In genomic region chr2:25195211-25196156, GRCm38 (mm10) we compare ENCODE assay signal across 8 mouse cellular contexts. TPM values are rescaled to one million over a fixed set of nuclear protein-coding genes. Genes with fewer than 3 reads are reported as not detected.
DNase-seq lines count a peak whose midpoint lies in the region; ATAC-seq and TF ChIP-seq lines count a peak whose summit lies in the region.

No protein-coding gene starts in this region.

- intact Hi-C loops in heart, postnatal 14 days (cut with DNase I) = loop anchor here (2.0 to 5.0 kb wide), 2 partner anchors 59 to 137 kb away; partner anchors contain the start of genes Man1b1 and Tmem203

- H3K9ac ChIP-seq in forebrain, embryonic 12.5 days = no peak overlapping the region
- no peak overlapping the region for H3K9ac ChIP-seq in forebrain, postnatal 0 days

- peaks cover 38% of the 10 kb centered on the region for H3K27me3 ChIP-seq in forebrain, embryonic 12.5 days
- H3K27me3 ChIP-seq in forebrain, postnatal 0 days (ENCODE audit: insufficient read depth, low read length) = peaks cover 6% of the 10 kb centered on the region; the same call in 1 of the 2 replicates

- WGBS in forebrain, embryonic 12.5 days = 22% methylated on average over 55 of the region's 55 CpGs
- 28% methylated on average over 55 of the region's 55 CpGs for WGBS in forebrain, postnatal 0 days

- no peak for TF ChIP-seq CTCF in forebrain, postnatal 0 days (IDR thresholded peaks at IDR 0.05; ENCODE audit: low read depth)

- H3K9me3 ChIP-seq in forebrain, embryonic 12.5 days = no peaks in the 10 kb centered on the region
- no peaks in the 10 kb centered on the region for H3K9me3 ChIP-seq in forebrain, postnatal 0 days (ENCODE audit: low read length)

- peaks cover 25% of the 10 kb centered on the region for H3K36me3 ChIP-seq in forebrain, embryonic 12.5 days (replicated peaks)
- peaks cover 27% of the 10 kb centered on the region for H3K36me3 ChIP-seq in forebrain, postnatal 0 days (ENCODE audit: insufficient read depth)

- no peak for ATAC-seq in forebrain, embryonic 12.5 days (ENCODE audit: low FRiP score)
- ATAC-seq in forebrain, postnatal 0 days = no peak
- ATAC-seq in megakaryocyte-erythroid progenitor cell, adult 5-6 weeks (replicated peaks; ENCODE audit: low FRiP score, low TSS enrichment, poor library complexity, severe bottlenecking) = peak; percentile 51

- H3K4me1 ChIP-seq in forebrain, embryonic 12.5 days = peaks cover 10% of the 10 kb centered on the region
- no peaks in the 10 kb centered on the region for H3K4me1 ChIP-seq in forebrain, postnatal 0 days (ENCODE audit: insufficient read depth)

- no peak overlapping the region for H3K27ac ChIP-seq in forebrain, embryonic 12.5 days
- no peak overlapping the region for H3K27ac ChIP-seq in forebrain, postnatal 0 days (ENCODE audit: low read depth, low read length)

- DNase-seq in forebrain, postnatal 0 days = no peak
- peak; percentile 54 for DNase-seq in c-Kit-positive CD71-positive TER-119-positive erythroid progenitor cells, embryonic 14.5 days (ENCODE audit: low spot score)
- peak; percentile 66 to 67 for DNase-seq in heart, postnatal 14 days
- peak; percentile 69 to 80 for DNase-seq in kidney, postnatal 4 days
- DNase-seq in thymus, postnatal 0 days (ENCODE audit: low spot score) = peak; percentile 68
- DNase-seq in layer of hippocampus, adult 18-20 months (ENCODE audit: low spot score in 2 of 2) = no peak

- peak overlapping the region; percentile 25 for H3K4me2 ChIP-seq in forebrain, embryonic 12.5 days
- no peak overlapping the region for H3K4me2 ChIP-seq in forebrain, postnatal 0 days (ENCODE audit: low read depth)

- H3K4me3 ChIP-seq in forebrain, embryonic 12.5 days (replicated peaks) = no peak overlapping the region
- H3K4me3 ChIP-seq in forebrain, postnatal 0 days (ENCODE audit: low read depth, low read length) = no peak overlapping the region

RNA-seq across cellular contexts. Expression of gene Tor4a, which starts 1.2 kb away (rescaled TPM):
- 0.62 and 1.0 TPM in 2 replicates for polyA plus RNA-seq in forebrain, embryonic 12.5 days (2016; fragmentation: Nextera tagmentation; extraction: Ambion mirVana)
- 1.7 and 3.3 TPM in 2 replicates for total RNA-seq in forebrain, postnatal 0 days (2014; rRNA removed)
- polyA plus RNA-seq in forebrain, postnatal 0 days (2015; fragmentation: Nextera tagmentation; extraction: Ambion mirVana) = 0.92 and 1.2 TPM in 2 replicates
- total RNA-seq in heart, postnatal 14 days (2021) = 1 to 10 TPM; 5.0 to 5.5 TPM
- 12.6 and 13.0 TPM in 2 replicates for total RNA-seq in megakaryocyte-erythroid progenitor cell, adult 5-6 weeks (2014; fragmentation: Nextera tagmentation)
- 8.0 and 11.8 TPM in 2 replicates for total RNA-seq in megakaryocyte-erythroid progenitor cell, adult 5-6 weeks (2017)
- polyA plus RNA-seq in thymus, postnatal 0 days (2015; fragmentation: Nextera tagmentation; extraction: Ambion mirVana) = 23.5 and 25.6 TPM in 2 replicates
- 1 to 10 TPM; 1.9 to 2.3 TPM for total RNA-seq in layer of hippocampus, adult 18-20 months (2021)

RNA-seq across cellular contexts. Expression of gene Nrarp, which starts 14.9 kb away (rescaled TPM):
- 76.8 and 81.0 TPM in 2 replicates for polyA plus RNA-seq in forebrain, embryonic 12.5 days (2016; fragmentation: Nextera tagmentation; extraction: Ambion mirVana)
- 38.2 and 40.0 TPM in 2 replicates for total RNA-seq in forebrain, postnatal 0 days (2014; rRNA removed)
- polyA plus RNA-seq in forebrain, postnatal 0 days (2015; fragmentation: Nextera tagmentation; extraction: Ambion mirVana) = 17.0 and 17.8 TPM in 2 replicates
- total RNA-seq in heart, postnatal 14 days (2021) = 10 to 100 TPM; 14.0 to 15.0 TPM
- 3.5 and 4.6 TPM in 2 replicates for total RNA-seq in megakaryocyte-erythroid progenitor cell, adult 5-6 weeks (2014; fragmentation: Nextera tagmentation)
- total RNA-seq in megakaryocyte-erythroid progenitor cell, adult 5-6 weeks (2017) = 1.3 and 2.4 TPM in 2 replicates
- polyA plus RNA-seq in thymus, postnatal 0 days (2015; fragmentation: Nextera tagmentation; extraction: Ambion mirVana) = 9.5 TPM in 2 replicates
- total RNA-seq in layer of hippocampus, adult 18-20 months (2021) = 10 to 100 TPM; 19.5 to 21.0 TPM

RNA-seq across cellular contexts. Expression of gene Nelfb, which starts 15.8 kb away (rescaled TPM):
- 106 and 111 TPM in 2 replicates for polyA plus RNA-seq in forebrain, embryonic 12.5 days (2016; fragmentation: Nextera tagmentation; extraction: Ambion mirVana)
- total RNA-seq in forebrain, postnatal 0 days (2014; rRNA removed) = 94.6 and 115 TPM in 2 replicates
- polyA plus RNA-seq in forebrain, postnatal 0 days (2015; fragmentation: Nextera tagmentation; extraction: Ambion mirVana) = 57.1 and 76.1 TPM in 2 replicates
- total RNA-seq in heart, postnatal 14 days (2021) = 10 to 100 TPM; 35.7 to 36.2 TPM
- total RNA-seq in megakaryocyte-erythroid progenitor cell, adult 5-6 weeks (2014; fragmentation: Nextera tagmentation) = 50.8 and 67.6 TPM in 2 replicates
- total RNA-seq in megakaryocyte-erythroid progenitor cell, adult 5-6 weeks (2017) = 26.4 and 28.2 TPM in 2 replicates
- 73.3 and 78.1 TPM in 2 replicates for polyA plus RNA-seq in thymus, postnatal 0 days (2015; fragmentation: Nextera tagmentation; extraction: Ambion mirVana)
- 10 to 100 TPM; 56.7 to 60.0 TPM for total RNA-seq in layer of hippocampus, adult 18-20 months (2021)

RNA-seq across cellular contexts. Expression of gene Stpg3, which starts 19.0 kb away (rescaled TPM):
- not detected in 2 replicates for polyA plus RNA-seq in forebrain, embryonic 12.5 days (2016; fragmentation: Nextera tagmentation; extraction: Ambion mirVana)
- not detected in 2 replicates for total RNA-seq in forebrain, postnatal 0 days (2014; rRNA removed)
- polyA plus RNA-seq in forebrain, postnatal 0 days (2015; fragmentation: Nextera tagmentation; extraction: Ambion mirVana) = not detected in 2 replicates
- total RNA-seq in heart, postnatal 14 days (2021) = not detected
- total RNA-seq in megakaryocyte-erythroid progenitor cell, adult 5-6 weeks (2014; fragmentation: Nextera tagmentation) = not detected in 2 replicates
- 3.2 TPM in 1 of 2 replicates, not detected in the other for total RNA-seq in megakaryocyte-erythroid progenitor cell, adult 5-6 weeks (2017)
- 0.14 TPM in 1 of 2 replicates, not detected in the other for polyA plus RNA-seq in thymus, postnatal 0 days (2015; fragmentation: Nextera tagmentation; extraction: Ambion mirVana)
- total RNA-seq in layer of hippocampus, adult 18-20 months (2021) = under 1 TPM; 0.18 to 0.25 TPM

RNA-seq across cellular contexts. Expression of gene Fam166a, which starts 23.1 kb away (rescaled TPM):
- polyA plus RNA-seq in forebrain, embryonic 12.5 days (2016; fragmentation: Nextera tagmentation; extraction: Ambion mirVana) = 0.46 and 0.87 TPM in 2 replicates
- total RNA-seq in forebrain, postnatal 0 days (2014; rRNA removed) = not detected in 2 replicates
- 0.94 TPM in 1 of 2 replicates, not detected in the other for polyA plus RNA-seq in forebrain, postnatal 0 days (2015; fragmentation: Nextera tagmentation; extraction: Ambion mirVana)
- not detected for total RNA-seq in heart, postnatal 14 days (2021)
- total RNA-seq in megakaryocyte-erythroid progenitor cell, adult 5-6 weeks (2014; fragmentation: Nextera tagmentation) = not detected in 2 replicates
- not detected in 2 replicates for total RNA-seq in megakaryocyte-erythroid progenitor cell, adult 5-6 weeks (2017)
- polyA plus RNA-seq in thymus, postnatal 0 days (2015; fragmentation: Nextera tagmentation; extraction: Ambion mirVana) = 0.34 TPM in 1 of 2 replicates, not detected in the other
- under 1 TPM in 1 of 2 experiments, not detected in 1; 0.69 TPM for total RNA-seq in layer of hippocampus, adult 18-20 months (2021)

Comparison
In these comparisons a context has a peak if more than half of its experiments do, and no peak if none do; other contexts are left out.
1. DNase-seq: peak in c-Kit-positive CD71-positive TER-119-positive erythroid progenitor cells, embryonic 14.5 days (single experiment), heart, postnatal 14 days (2 of 2), kidney, postnatal 4 days (2 of 2) and thymus, postnatal 0 days (single experiment); none in forebrain, postnatal 0 days (single experiment) and layer of hippocampus, adult 18-20 months (0 of 2).